14 mouse cellular contexts compared by ENCODE assay signal in genomic region chr9:56700866-56701265, GRCm38 (mm10).
DNase-seq lines count a peak whose midpoint lies in the region; ATAC-seq lines count a peak whose summit lies in the region.
"Had no signal": no experiment of that assay in that cellular context is flagged by ENCODE, and none has a peak within 500 bp of the region (broad histone marks: within the 10 kb centered on the region; RNA-seq: fewer than 3 reads in every experiment).

No protein-coding gene starts in this region.

- no peaks in the 10 kb centered on the region for H3K9me3 ChIP-seq in hindbrain, embryonic 13.5 days
- H3K9me3 ChIP-seq in hindbrain, embryonic 11.5 days (ENCODE audit: control insufficient read depth, low read length), result no peaks in the 10 kb centered on the region
- H3K9me3 ChIP-seq in forebrain, embryonic 13.5 days (replicated peaks), result no peaks in the 10 kb centered on the region
- no peaks in the 10 kb centered on the region for H3K9me3 ChIP-seq in limb, embryonic 10.5 days (replicated peaks)

- DNase-seq in hindbrain, embryonic 11.5 days (ENCODE audit: low spot score), result no peak
- DNase-seq in Muller cell, postnatal 12 days (ENCODE audit: inconsistent ontology term), result peak; percentile 24
- DNase-seq in limb, embryonic 10.5 days (ENCODE audit: low spot score), result no peak
- DNase-seq in kidney, postnatal 10 days, result no peak
- no peak for DNase-seq in gastrocnemius, adult 8-10 months (ENCODE audit: low spot score in 2 of 2)
- DNase-seq: cerebellum, adult 9-10 months; lung, adult 18-20 months; lung, postnatal 14 days; thymus, postnatal 36 days had no signal

- H3K4me3 ChIP-seq in hindbrain, embryonic 13.5 days, result no peak overlapping the region
- H3K4me3 ChIP-seq in hindbrain, embryonic 11.5 days (ENCODE audit: low read depth, low read length), result no peak overlapping the region
- H3K4me3 ChIP-seq in forebrain, embryonic 13.5 days, result no peak overlapping the region
- no peak overlapping the region for H3K4me3 ChIP-seq in limb, embryonic 10.5 days
- H3K4me3 ChIP-seq: myocyte had no signal

- no peak for ATAC-seq in hindbrain, embryonic 13.5 days (ENCODE audit: low FRiP score)
- ATAC-seq in hindbrain, embryonic 11.5 days (ENCODE audit: low FRiP score), result no peak
- ATAC-seq in forebrain, embryonic 13.5 days, result peak; percentile 7; the same call in 1 of the 2 replicates
- ATAC-seq: intestine, postnatal 0 days had no signal

- H3K4me2 ChIP-seq in hindbrain, embryonic 13.5 days, result no peak overlapping the region
- H3K4me2 ChIP-seq in hindbrain, embryonic 11.5 days (replicated peaks; ENCODE audit: low read depth, low read length), result no peak overlapping the region
- H3K4me2 ChIP-seq in forebrain, embryonic 13.5 days, result no peak overlapping the region
- H3K4me2 ChIP-seq: liver, embryonic 11.5 days had no signal

- H3K27me3 ChIP-seq in hindbrain, embryonic 13.5 days, result peaks cover 2% of the 10 kb centered on the region; the same call in 1 of the 2 replicates
- no peaks in the 10 kb centered on the region for H3K27me3 ChIP-seq in hindbrain, embryonic 11.5 days (ENCODE audit: control insufficient read depth, insufficient read depth, low read length)
- 0 out of 2 replicates have a peak, but pooled peaks cover 4% of the 10 kb centered on the region for H3K27me3 ChIP-seq in forebrain, embryonic 13.5 days
- H3K27me3 ChIP-seq in limb, embryonic 10.5 days (ENCODE audit: low read depth, poor library complexity, severe bottlenecking), result 0 out of 2 replicates have a peak, but pooled peaks cover 6% of the 10 kb centered on the region

- H3K27ac ChIP-seq in hindbrain, embryonic 13.5 days, result peak overlapping the region; percentile 71
- H3K27ac ChIP-seq in hindbrain, embryonic 11.5 days (ENCODE audit: low read depth, low read length), result no peak overlapping the region
- H3K27ac ChIP-seq in forebrain, embryonic 13.5 days, result 0 out of 2 replicates have a peak overlapping the region, but pooled peaks have one; percentile 22
- peak overlapping the region; percentile 37; the same call in 1 of the 2 replicates for H3K27ac ChIP-seq in limb, embryonic 10.5 days

- H3K36me3 ChIP-seq in hindbrain, embryonic 13.5 days, result no peaks in the 10 kb centered on the region
- H3K36me3 ChIP-seq in hindbrain, embryonic 11.5 days (ENCODE audit: control insufficient read depth, insufficient read depth, low read length), result no peaks in the 10 kb centered on the region
- no peaks in the 10 kb centered on the region for H3K36me3 ChIP-seq in forebrain, embryonic 13.5 days (ENCODE audit: poor library complexity, severe bottlenecking)
- no peaks in the 10 kb centered on the region for H3K36me3 ChIP-seq in limb, embryonic 10.5 days

- no peak overlapping the region for H3K9ac ChIP-seq in hindbrain, embryonic 13.5 days
- H3K9ac ChIP-seq in hindbrain, embryonic 11.5 days (ENCODE audit: low read depth, low read length), result no peak overlapping the region
- no peak overlapping the region for H3K9ac ChIP-seq in forebrain, embryonic 13.5 days

- peaks cover 14% of the 10 kb centered on the region for H3K4me1 ChIP-seq in hindbrain, embryonic 13.5 days (replicated peaks)
- no peaks in the 10 kb centered on the region for H3K4me1 ChIP-seq in hindbrain, embryonic 11.5 days (replicated peaks; ENCODE audit: control insufficient read depth, insufficient read depth, low read length)
- H3K4me1 ChIP-seq in forebrain, embryonic 13.5 days, result peaks cover 27% of the 10 kb centered on the region
- peaks cover 10% of the 10 kb centered on the region for H3K4me1 ChIP-seq in limb, embryonic 10.5 days

- WGBS in hindbrain, embryonic 13.5 days, result 55% methylated on average over 8 of the region's 8 CpGs
- WGBS in hindbrain, embryonic 11.5 days, result 73% methylated on average over 8 of the region's 8 CpGs
- 25% methylated on average over 8 of the region's 8 CpGs for whole genome bisulfite sequencing in forebrain, embryonic 13.5 days
- 58% methylated on average over 8 of the region's 8 CpGs for WGBS in limb, embryonic 10.5 days
